Mouse (Mus musculus) liver, embryonic 11.5 days (tissue): ENCODE results near the gene Pde4b. TPM values are rescaled to one million over a fixed set of nuclear protein-coding genes. Genes with fewer than 3 reads are reported as not detected.
A peak's percentile ranks its signal among the peaks of the same experiment; 100 is the strongest.

Source experiments
- ATAC-seq: fragments of 200-750 bp; cut with Nextera tagmentation; replicated peaks from 2 replicates; pipeline ENCODE4 v1.8.0; 2017; ENCODE audit warnings: moderate number of reproducible peaks, mild to moderate bottlenecking, moderate TSS enrichment, moderate library complexity; ENCODE audit not compliant: low FRiP score
- DNase-seq: peaks from one replicate; pipeline ENCODE4 v3.0.0-alpha.2; 2017; ENCODE audit warnings: low spot score
- H3K27ac ChIP-seq: fragments of 300-500 bp; sonication (generic); 2 replicates; pipeline ENCODE4 v1.5.1; 2014; ENCODE audit warnings: mild to moderate bottlenecking, low read depth, low read length, control low read depth
- H3K27me3 ChIP-seq: fragments of 300-500 bp; sonication (generic); replicated peaks from 2 replicates; pipeline ENCODE4 v1.6.1; 2014; ENCODE audit warnings: low read length, mixed read lengths; ENCODE audit not compliant: control insufficient read depth, insufficient read depth
- H3K36me3 ChIP-seq: fragments of 300-500 bp; sonication (generic); 2 replicates; pipeline ENCODE4 v1.6.1; 2014; ENCODE audit warnings: mild to moderate bottlenecking, low read length, moderate library complexity, mixed read lengths; ENCODE audit not compliant: control insufficient read depth, insufficient read depth
- H3K4me1 ChIP-seq: fragments of 300-500 bp; sonication (generic); replicated peaks from 2 replicates; pipeline ENCODE4 v1.6.1; 2014; ENCODE audit warnings: low read length, mixed read lengths; ENCODE audit not compliant: control insufficient read depth, insufficient read depth
- H3K4me2 ChIP-seq: fragments of 300-500 bp; sonication (generic); 2 replicates; pipeline ENCODE4 v1.6.1; 2014; ENCODE audit warnings: mild to moderate bottlenecking, control low read depth, moderate library complexity
- H3K4me3 ChIP-seq: fragments of 300-500 bp; sonication (generic); 2 replicates; pipeline ENCODE4 v1.5.1; 2014; ENCODE audit warnings: low read depth, low read length, control low read depth
- H3K9ac ChIP-seq: fragments of 300-500 bp; sonication (generic); 2 replicates; pipeline ENCODE4 v1.6.1; 2014; ENCODE audit warnings: low read depth, low read length, control low read depth
- H3K9me3 ChIP-seq: fragments of 300-500 bp; sonication (generic); 2 replicates; pipeline ENCODE4 v1.6.1; 2016; ENCODE audit warnings: low read length, inconsistent platforms, mixed read lengths; ENCODE audit not compliant: control insufficient read depth
- WGBS: fragments of 180-500 bp; shearing (Covaris S2); extraction: QIAGEN DNeasy Blood & Tissue Kit; methylation state at CpG from one replicate; pipeline ENCODE4 v1.1.7; 2014; 5-methylcytosine and 5-hydroxymethylcytosine counted together
- polyA plus RNA-seq: library from polyadenylated mRNA; unstranded; fragments of >200 nt; fragmentation: Nextera tagmentation; extraction: Ambion mirVana; gene quantifications from 2 replicates; pipeline ENCODE4 v1.2.1, GENCODE M21; 2014

Gene Pde4b
- polyA plus RNA-seq, 1 experiment from 2014 or later = 9.2 TPM

GRCm38 (mm10) chr4:102254466-102255294, 167.3 kb downstream of the Pde4b start:
- no peaks in the 10 kb centered on the region for H3K9me3 ChIP-seq
- WGBS = 15% methylated on average over 15 of the region's 15 CpGs
- no peak overlapping the region for H3K9ac ChIP-seq
- H3K4me2 ChIP-seq = peak overlapping the region; percentile 51
- H3K27me3 ChIP-seq = no peaks in the 10 kb centered on the region
- DNase-seq = peak; percentile 32
- H3K27ac ChIP-seq = no peak overlapping the region
- H3K4me3 ChIP-seq = no peak overlapping the region
- ATAC-seq = no peak; the same call in 1 of the 2 replicates
- H3K4me1 ChIP-seq = no peaks in the 10 kb centered on the region
- H3K36me3 ChIP-seq = no peaks in the 10 kb centered on the region

GRCm38 (mm10) chr4:102255295-102255670, 167.9 kb downstream of the Pde4b start:
- ATAC-seq (no peak), DNase-seq (no peak)
- Histone ChIP-seq H3K36me3 (no peaks in the 10 kb centered on the region), H3K9me3 (no peaks in the 10 kb centered on the region), H3K9ac (no peak overlapping the region), H3K27ac (no peak overlapping the region), H3K4me3 (no peak overlapping the region), H3K4me1 (no peaks in the 10 kb centered on the region), H3K27me3 (no peaks in the 10 kb centered on the region), H3K4me2 (peak overlapping the region; percentile 51)
- 72% methylated on average over 9 of the region's 9 CpGs for WGBS

GRCm38 (mm10) chr4:102256170-102256960, 169.0 kb downstream of the Pde4b start:
- Histone ChIP-seq H3K27ac (no peak overlapping the region), H3K36me3 (no peaks in the 10 kb centered on the region), H3K9me3 (no peaks in the 10 kb centered on the region), H3K4me1 (no peaks in the 10 kb centered on the region), H3K27me3 (no peaks in the 10 kb centered on the region), H3K4me2 (no peak overlapping the region), H3K4me3 (no peak overlapping the region), H3K9ac (no peak overlapping the region)
- WGBS = 75% methylated on average over 6 of the region's 6 CpGs
- ATAC-seq (no peak), DNase-seq (no peak)

- Histone ChIP-seq H3K27me3 (no peaks in the 10 kb centered on the region), H3K9me3 (no peaks in the 10 kb centered on the region), H3K9ac (no peak overlapping the region), H3K4me3 (no peak overlapping the region), H3K27ac (no peak overlapping the region), H3K36me3 (no peaks in the 10 kb centered on the region), H3K4me1 (no peaks in the 10 kb centered on the region), H3K4me2 (no peak overlapping the region)
- ATAC-seq = no peak
- DNase-seq = no peak
Observed at GRCm38 (mm10) chr4:102260216-102260615, 172.9 kb downstream of the Pde4b start.

GRCm38 (mm10) chr4:102272313-102272712, 185.0 kb downstream of the Pde4b start:
- Histone ChIP-seq H3K36me3 (no peaks in the 10 kb centered on the region), H3K4me3 (no peak overlapping the region), H3K27ac (no peak overlapping the region), H3K27me3 (no peaks in the 10 kb centered on the region), H3K4me1 (no peaks in the 10 kb centered on the region), H3K4me2 (no peak overlapping the region), H3K9me3 (no peaks in the 10 kb centered on the region), H3K9ac (no peak overlapping the region)
- WGBS = 70% methylated on average over 3 of the region's 3 CpGs
- DNase-seq = no peak
- ATAC-seq = no peak

- H3K4me1 ChIP-seq = no peaks in the 10 kb centered on the region
- H3K36me3 ChIP-seq = no peaks in the 10 kb centered on the region
- H3K27ac ChIP-seq = no peak overlapping the region
- no peaks in the 10 kb centered on the region for H3K9me3 ChIP-seq
- H3K4me2 ChIP-seq = no peak overlapping the region
- ATAC-seq = no peak
- H3K4me3 ChIP-seq = no peak overlapping the region
- no peaks in the 10 kb centered on the region for H3K27me3 ChIP-seq
- 66% methylated on average over 4 of the region's 4 CpGs for WGBS
- no peak for DNase-seq
- H3K9ac ChIP-seq = no peak overlapping the region
Observed at GRCm38 (mm10) chr4:102272749-102273148, 185.4 kb downstream of the Pde4b start.

GRCm38 (mm10) chr4:102275716-102276115, 188.4 kb downstream of the Pde4b start:
- DNase-seq (no peak), ATAC-seq (no peak)
- Histone ChIP-seq H3K27ac (no peak overlapping the region), H3K4me2 (no peak overlapping the region), H3K4me3 (no peak overlapping the region), H3K4me1 (no peaks in the 10 kb centered on the region), H3K9me3 (no peaks in the 10 kb centered on the region), H3K27me3 (no peaks in the 10 kb centered on the region), H3K36me3 (no peaks in the 10 kb centered on the region), H3K9ac (no peak overlapping the region)
- WGBS = 71% methylated on average over 4 of the region's 4 CpGs

- H3K27me3 ChIP-seq = no peaks in the 10 kb centered on the region
- no peak for ATAC-seq
- no peaks in the 10 kb centered on the region for H3K9me3 ChIP-seq
- H3K4me2 ChIP-seq = no peak overlapping the region
- no peak for DNase-seq
- no peak overlapping the region for H3K27ac ChIP-seq
- H3K36me3 ChIP-seq = no peaks in the 10 kb centered on the region
- WGBS = 61% methylated on average over 2 of the region's 2 CpGs
- no peak overlapping the region for H3K9ac ChIP-seq
- no peak overlapping the region for H3K4me3 ChIP-seq
- no peaks in the 10 kb centered on the region for H3K4me1 ChIP-seq
Observed at GRCm38 (mm10) chr4:102278958-102279357, 191.6 kb downstream of the Pde4b start.
